In the genomic region with DNA sequence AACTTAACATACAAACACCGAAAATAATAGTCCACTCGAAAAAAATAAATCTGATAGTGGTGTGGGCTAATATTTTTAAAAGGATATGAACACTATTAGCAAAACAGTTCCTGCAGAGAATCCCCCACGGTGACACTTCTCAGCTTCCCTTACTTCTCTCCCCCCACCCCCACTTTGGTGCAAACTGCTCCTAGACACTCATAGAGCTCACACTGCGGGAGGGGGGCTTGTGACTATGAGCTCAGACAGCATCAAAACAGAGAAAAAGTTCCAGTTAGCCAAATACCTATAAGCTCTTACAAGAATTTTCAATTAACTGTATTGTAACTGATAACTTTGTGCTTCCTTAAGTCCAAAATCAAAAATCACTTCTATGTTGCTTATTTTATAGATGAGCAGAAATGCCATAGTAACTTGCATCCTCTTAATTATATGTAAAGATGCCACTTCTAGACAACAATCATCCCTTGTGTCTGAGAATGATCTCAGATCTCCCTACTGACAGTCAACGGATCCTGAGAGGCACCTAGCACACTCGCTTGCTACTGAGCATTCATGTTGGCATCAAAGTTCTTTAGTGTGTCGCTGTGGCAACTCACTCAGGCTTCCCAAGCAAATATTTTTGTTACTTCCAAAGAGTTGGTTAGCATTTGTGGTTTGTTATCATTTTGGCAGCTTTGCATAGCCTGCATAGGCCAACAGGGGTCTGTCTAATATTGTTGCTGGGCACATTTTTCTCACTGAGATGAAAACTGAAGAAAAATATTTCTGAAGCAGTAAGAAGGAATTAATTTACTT, we compare ENCODE assay signal across 14 mouse cellular contexts.
DNase-seq lines count a peak whose midpoint lies in the region; ATAC-seq and TF ChIP-seq lines count a peak whose summit lies in the region.
"Had no signal": no experiment of that assay in that cellular context is flagged by ENCODE, and none has a peak within 500 bp of the region (broad histone marks: within the 10 kb centered on the region; RNA-seq: fewer than 3 reads in every experiment).

No protein-coding gene starts in this region.

- H3K4me3 ChIP-seq in forebrain, postnatal 0 days (ENCODE audit: low read depth, low read length), result no peak overlapping the region
- H3K4me3 ChIP-seq in forebrain, embryonic 10.5 days, result no peak overlapping the region
- no peak overlapping the region for H3K4me3 ChIP-seq in CH12.LX (replicated peaks in 1 of 3; ENCODE audit: low read depth in 2 of 3, low read length in 2 of 3, poor library complexity in 1 of 3)
- H3K4me3 ChIP-seq in hindbrain, embryonic 12.5 days, result no peak overlapping the region
- H3K4me3 ChIP-seq in midbrain, embryonic 13.5 days (replicated peaks), result no peak overlapping the region
- no peak overlapping the region for H3K4me3 ChIP-seq in heart, embryonic 12.5 days
- H3K4me3 ChIP-seq: embryonic facial prominence, embryonic 13.5 days; forebrain, embryonic 12.5 days; heart, embryonic 10.5 days; megakaryocyte, embryonic 14.5 days had no signal

- no peak for DNase-seq in forebrain, postnatal 0 days
- DNase-seq in forebrain, embryonic 10.5 days (ENCODE audit: extremely low spot score, low spot score), result no peak
- DNase-seq in CH12.LX (ENCODE audit: extremely low read depth), result no peak
- DNase-seq in layer of hippocampus, adult 9-11 months, result no peak
- no peak for DNase-seq in kidney, adult 9 months
- DNase-seq: cerebellum, adult 2 months; right cerebral cortex, postnatal 14 days had no signal

- no peaks in the 10 kb centered on the region for H3K36me3 ChIP-seq in forebrain, postnatal 0 days (ENCODE audit: insufficient read depth)
- no peaks in the 10 kb centered on the region for H3K36me3 ChIP-seq in forebrain, embryonic 10.5 days (replicated peaks)
- peaks cover 0 to 7% of the 10 kb centered on the region in 2 experiments for H3K36me3 ChIP-seq in CH12.LX (replicated peaks in 1 of 2; ENCODE audit: control insufficient read depth in 1 of 2, insufficient read depth in 1 of 2, low read length in 1 of 2)
- H3K36me3 ChIP-seq in hindbrain, embryonic 12.5 days, result no peaks in the 10 kb centered on the region
- H3K36me3 ChIP-seq in midbrain, embryonic 13.5 days, result no peaks in the 10 kb centered on the region
- no peaks in the 10 kb centered on the region for H3K36me3 ChIP-seq in heart, embryonic 12.5 days
- H3K36me3 ChIP-seq: embryonic facial prominence, embryonic 13.5 days; forebrain, embryonic 12.5 days; heart, embryonic 10.5 days had no signal

- H3K27ac ChIP-seq in forebrain, postnatal 0 days (ENCODE audit: low read depth, low read length), result no peak overlapping the region
- no peak overlapping the region for H3K27ac ChIP-seq in forebrain, embryonic 10.5 days
- no peak overlapping the region for H3K27ac ChIP-seq in CH12.LX (ENCODE audit: insufficient read depth, low read depth)
- H3K27ac ChIP-seq in hindbrain, embryonic 12.5 days, result no peak overlapping the region
- 0 out of 2 replicates have a peak overlapping the region, but pooled peaks have one; percentile 35 for H3K27ac ChIP-seq in midbrain, embryonic 13.5 days
- no peak overlapping the region for H3K27ac ChIP-seq in heart, embryonic 12.5 days (ENCODE audit: poor library complexity, severe bottlenecking)
- H3K27ac ChIP-seq: embryonic facial prominence, embryonic 13.5 days; forebrain, embryonic 12.5 days; heart, embryonic 10.5 days had no signal

- H3K9ac ChIP-seq in forebrain, postnatal 0 days, result no peak overlapping the region
- no peak overlapping the region for H3K9ac ChIP-seq in CH12.LX (ENCODE audit: insufficient read depth, low read depth)
- H3K9ac ChIP-seq in hindbrain, embryonic 12.5 days, result no peak overlapping the region
- H3K9ac ChIP-seq in midbrain, embryonic 13.5 days (replicated peaks), result no peak overlapping the region
- H3K9ac ChIP-seq in heart, embryonic 12.5 days, result no peak overlapping the region
- H3K9ac ChIP-seq: embryonic facial prominence, embryonic 13.5 days; forebrain, embryonic 12.5 days had no signal

- H3K9me3 ChIP-seq in forebrain, postnatal 0 days (ENCODE audit: low read length), result no peaks in the 10 kb centered on the region
- H3K9me3 ChIP-seq in forebrain, embryonic 10.5 days, result no peaks in the 10 kb centered on the region
- H3K9me3 ChIP-seq in CH12.LX (replicated peaks; ENCODE audit: low read length), result no peaks in the 10 kb centered on the region
- no peaks in the 10 kb centered on the region for H3K9me3 ChIP-seq in hindbrain, embryonic 12.5 days (replicated peaks)
- H3K9me3 ChIP-seq in midbrain, embryonic 13.5 days, result no peaks in the 10 kb centered on the region
- no peaks in the 10 kb centered on the region for H3K9me3 ChIP-seq in heart, embryonic 12.5 days (replicated peaks)
- H3K9me3 ChIP-seq: embryonic facial prominence, embryonic 13.5 days; forebrain, embryonic 12.5 days; heart, embryonic 10.5 days; megakaryocyte, embryonic 14.5 days had no signal

- TF ChIP-seq POLR2A in CH12.LX (IDR thresholded peaks at IDR 0.05; ENCODE audit: low read depth, low read length), result no peak

- peak; percentile 2; the same call in 1 of the 2 replicates for TF ChIP-seq RAD21 in CH12.LX (IDR thresholded peaks at IDR 0.05; ENCODE audit: low read depth, low read length)

- 42% methylated on average over 7 of the region's 7 CpGs for WGBS in forebrain, postnatal 0 days
- WGBS in forebrain, embryonic 10.5 days, result 72% methylated on average over 7 of the region's 7 CpGs
- 29% methylated on average over 7 of the region's 7 CpGs for WGBS in hindbrain, embryonic 12.5 days
- WGBS in midbrain, embryonic 13.5 days, result 47% methylated on average over 7 of the region's 7 CpGs
- 59% methylated on average over 7 of the region's 7 CpGs for WGBS in heart, embryonic 12.5 days

- no peak for ATAC-seq in forebrain, postnatal 0 days
- peak; percentile 62; the same call in 1 of the 2 replicates for ATAC-seq in hindbrain, embryonic 12.5 days (ENCODE audit: low FRiP score)
- ATAC-seq in midbrain, embryonic 13.5 days, result no peak; the same call in 1 of the 2 replicates
- ATAC-seq in heart, embryonic 12.5 days (ENCODE audit: insufficient number of reproducible peaks, low FRiP score), result no peak

- in situ Hi-C loops in CH12.LX (cut with MboI; ENCODE audit: low pct_ligation_motif_present, low pct_unique_long_range_greater_than_20kb, low sequenced_read_pairs), result no loop called here

- no peaks in the 10 kb centered on the region for H3K79me2 ChIP-seq in CH12.LX (replicated peaks; ENCODE audit: control insufficient read depth, extremely low read depth, insufficient read depth, poor library complexity, severe bottlenecking)

- H3K4me2 ChIP-seq in forebrain, postnatal 0 days (ENCODE audit: low read depth), result no peak overlapping the region
- H3K4me2 ChIP-seq in CH12.LX (ENCODE audit: insufficient read depth, low read depth, poor library complexity, severe bottlenecking), result no peak overlapping the region
- H3K4me2 ChIP-seq in hindbrain, embryonic 12.5 days (replicated peaks), result no peak overlapping the region
- no peak overlapping the region for H3K4me2 ChIP-seq in midbrain, embryonic 13.5 days (replicated peaks)
- H3K4me2 ChIP-seq in heart, embryonic 12.5 days, result no peak overlapping the region
- H3K4me2 ChIP-seq: embryonic facial prominence, embryonic 13.5 days; forebrain, embryonic 12.5 days had no signal

- TF ChIP-seq EP300 in CH12.LX (IDR thresholded peaks at IDR 0.05; ENCODE audit: low read length), result no peak

- H3K4me1 ChIP-seq in forebrain, postnatal 0 days (ENCODE audit: insufficient read depth), result no peaks in the 10 kb centered on the region
- H3K4me1 ChIP-seq in forebrain, embryonic 10.5 days, result peaks cover 15% of the 10 kb centered on the region
- H3K4me1 ChIP-seq in CH12.LX (ENCODE audit: control insufficient read depth in 1 of 2, insufficient read depth in 2 of 2), result no peaks in the 10 kb centered on the region
- H3K4me1 ChIP-seq in hindbrain, embryonic 12.5 days, result peaks cover 15% of the 10 kb centered on the region
- peaks cover 18% of the 10 kb centered on the region for H3K4me1 ChIP-seq in midbrain, embryonic 13.5 days (replicated peaks)
- H3K4me1 ChIP-seq in heart, embryonic 12.5 days (replicated peaks), result no peaks in the 10 kb centered on the region
- H3K4me1 ChIP-seq: embryonic facial prominence, embryonic 13.5 days; heart, embryonic 10.5 days had no signal

- H3K27me3 ChIP-seq in forebrain, postnatal 0 days (ENCODE audit: insufficient read depth, low read length), result no peaks in the 10 kb centered on the region
- H3K27me3 ChIP-seq in forebrain, embryonic 10.5 days (ENCODE audit: poor library complexity, severe bottlenecking), result no peaks in the 10 kb centered on the region
- no peaks in the 10 kb centered on the region for H3K27me3 ChIP-seq in CH12.LX (replicated peaks)
- no peaks in the 10 kb centered on the region for H3K27me3 ChIP-seq in hindbrain, embryonic 12.5 days
- H3K27me3 ChIP-seq in midbrain, embryonic 13.5 days, result no peaks in the 10 kb centered on the region
- H3K27me3 ChIP-seq in heart, embryonic 12.5 days (replicated peaks), result no peaks in the 10 kb centered on the region
- H3K27me3 ChIP-seq: embryonic facial prominence, embryonic 13.5 days; forebrain, embryonic 12.5 days; megakaryocyte, embryonic 14.5 days had no signal

- TF ChIP-seq CTCF in forebrain, postnatal 0 days (IDR thresholded peaks at IDR 0.05; ENCODE audit: low read depth), result 0 out of 2 replicates have a peak, but pooled peaks have one; percentile 17
- TF ChIP-seq CTCF in CH12.LX (conservative IDR thresholded peaks at IDR 0.05 in 1 of 2, IDR thresholded peaks at IDR 0.05 in 1 of 2; ENCODE audit: low read depth in 2 of 2, low read length in 2 of 2), result 0 out of 4 replicates have a peak, but pooled peaks of 1 of the 2 experiments have one; percentile 1

- dilution Hi-C loops in CH12.LX (cut with MboI; ENCODE audit: extremely low pct_ligation_motif_present, extremely low pct_unique_long_range_greater_than_20kb, low sequenced_read_pairs), result no loop called here

TF ChIP-seq in CH12.LX, 34 proteins besides CTCF, POLR2A, EP300 and RAD21 (continues in another document):
- TF ChIP-seq SMC3 (IDR thresholded peaks at IDR 0.05; ENCODE audit: low read depth, low read length) (no peak), IRF4 (IDR thresholded peaks at IDR 0.05; ENCODE audit: low read depth, low read length) (no peak), TCF12 (IDR thresholded peaks at IDR 0.05; ENCODE audit: low read depth, low read length) (no peak), ETS1 (conservative IDR thresholded peaks at IDR 0.05; ENCODE audit: low read depth, low read length) (no peak), JUN (IDR thresholded peaks at IDR 0.05; ENCODE audit: insufficient read depth, low read depth, low read length) (no peak), KAT2A (IDR thresholded peaks at IDR 0.05; ENCODE audit: insufficient replicate concordance, low read length) (no peak), POLR2AphosphoS2 (IDR thresholded peaks at IDR 0.05; ENCODE audit: low read depth, low read length) (no peak), ZMIZ1 (IDR thresholded peaks at IDR 0.05; ENCODE audit: low read depth, low read length) (no peak), MXI1 (IDR thresholded peaks at IDR 0.05; ENCODE audit: low read depth, low read length) (no peak), MAX (IDR thresholded peaks at IDR 0.05; ENCODE audit: low read length) (no peak), UBTF (IDR thresholded peaks at IDR 0.05; ENCODE audit: low read depth, low read length) (no peak), ELF1 (IDR thresholded peaks at IDR 0.05; ENCODE audit: low read depth, low read length) (no peak), E2F4 (IDR thresholded peaks at IDR 0.05; ENCODE audit: insufficient replicate concordance, low read depth, low read length) (no peak)
